Mouse (Mus musculus) ovary, adult 10 weeks (tissue): ENCODE measurements around the gene Dnhd1. TPM values are rescaled to one million over a fixed set of nuclear protein-coding genes. Genes with fewer than 3 reads are reported as not detected.

Source experiments
- polyA plus RNA-seq: library from polyadenylated mRNA; stranded (reverse); fragments of 350-450 nt; fragmentation: Illumina TruSeq; extraction: RNeasy Lipid Tissue Mini Kit (QIAGEN cat#74804); gene quantifications from one replicate; pipeline ENCODE4 v1.2.3, GENCODE M21; 2014

The Dnhd1 gene
- 1.9 TPM for polyA plus RNA-seq

GRCm38 (mm10) chr7:105650639-105651435 lies at the start of gene Dnhd1:
Gene Dnhd1 (plus strand): TSS chr7:105650827.

GRCm38 (mm10) chr7:105633127-105633800 lies 17.4 kb upstream of the Dnhd1 start, which contains the start of gene Trim3:
Gene Trim3 (minus strand): TSS chr7:105633571.

GRCm38 (mm10) chr7:105639756-105640155 lies 10.9 kb upstream of the Dnhd1 start, which contains the start of gene Timm10b:
Gene Timm10b (plus strand): TSS chr7:105640056.

GRCm38 (mm10) chr7:105640233-105640893 lies 10.3 kb upstream of the Dnhd1 start, which contains the start of the genes Arfip2 and Gm45799:
Gene Arfip2 (minus strand): TSS chr7:105640416.
Gene Gm45799 (plus strand): TSS chr7:105640552.

GRCm38 (mm10) chr7:105736264-105736901 lies 85.8 kb downstream of the Dnhd1 start, which contains the start of gene Ilk:
Gene Ilk (plus strand): TSS chr7:105736592.

GRCm38 (mm10) chr7:105736911-105737521 lies 86.4 kb downstream of the Dnhd1 start, which contains the start of gene Rrp8:
Gene Rrp8 (minus strand): TSS chr7:105737385.

GRCm38 (mm10) chr7:105743926-105744590 lies 93.4 kb downstream of the Dnhd1 start, which contains the start of gene Taf10:
Gene Taf10 (minus strand): TSS chr7:105744361.

GRCm38 (mm10) chr7:105751491-105752433 lies 101.1 kb downstream of the Dnhd1 start, which contains the start of gene Tpp1:
Gene Tpp1 (minus strand): TSS chr7:105752235.

Other genes starting within 250 kb of the Dnhd1 start
- gene Cnga4, start 246.3 kb upstream of the Dnhd1 start, polyA plus RNA-seq = not detected
- gene Cckbr, start 225.1 kb upstream of the Dnhd1 start, polyA plus RNA-seq = 0.29 TPM
- gene Cavin3, start 168.5 kb upstream of the Dnhd1 start, polyA plus RNA-seq = 10.7 TPM
- gene Smpd1, start 96.5 kb upstream of the Dnhd1 start, polyA plus RNA-seq = 2.7 TPM
- gene Apbb1, start 69.2 kb upstream of the Dnhd1 start, polyA plus RNA-seq = 1.1 TPM
- gene Hpx, start 50.7 kb upstream of the Dnhd1 start, polyA plus RNA-seq = not detected
- gene Trim3, start 17.3 kb upstream of the Dnhd1 start, polyA plus RNA-seq = 2.9 TPM
- 30.5 TPM for gene Timm10b, start 10.8 kb upstream of the Dnhd1 start, polyA plus RNA-seq
- gene Arfip2, start 10.4 kb upstream of the Dnhd1 start, polyA plus RNA-seq = 9.0 TPM
- 2.3 TPM for gene Gm45799, start 10.3 kb upstream of the Dnhd1 start, polyA plus RNA-seq
- gene Ilk, start 85.8 kb downstream of the Dnhd1 start, polyA plus RNA-seq = 52.2 TPM
- gene Rrp8, start 86.6 kb downstream of the Dnhd1 start, polyA plus RNA-seq = 45.1 TPM
- gene Taf10, start 93.5 kb downstream of the Dnhd1 start, polyA plus RNA-seq = 7.6 TPM
- 140 TPM for gene Tpp1, start 101.4 kb downstream of the Dnhd1 start, polyA plus RNA-seq
- gene Dchs1, start 136.8 kb downstream of the Dnhd1 start, polyA plus RNA-seq = 0.26 TPM
- 10.7 TPM for gene Mrpl17, start 160.3 kb downstream of the Dnhd1 start, polyA plus RNA-seq